Mouse (Mus musculus): ENCODE results near the gene Kat2b.
"Not testable (repeated sequence)": the region's sequence is repeated elsewhere in the genome, so short reads cannot be mapped to it uniquely, and the experiment has no call there.

The Kat2b gene

GRCm38 (mm10) chr17:53661056-53661840, 94.6 kb downstream of the Kat2b start:
- peak; percentile 57 for DNase-seq (ENCODE audit: low spot score)

GRCm38 (mm10) chr17:53664267-53664666, 97.6 kb downstream of the Kat2b start:
- no peak for DNase-seq (ENCODE audit: low spot score)

- DNase-seq (ENCODE audit: low spot score), result no peak
Measured at GRCm38 (mm10) chr17:53664703-53665382, 98.2 kb downstream of the Kat2b start.

GRCm38 (mm10) chr17:53670453-53670852, 103.8 kb downstream of the Kat2b start:
- no peak for DNase-seq (ENCODE audit: low spot score)

- peak; percentile 75 for DNase-seq (ENCODE audit: low spot score)
Measured at GRCm38 (mm10) chr17:53678716-53679115, 112.1 kb downstream of the Kat2b start.

GRCm38 (mm10) chr17:53688321-53688720, 121.7 kb downstream of the Kat2b start:
- DNase-seq (ENCODE audit: low spot score), result no peak

- peak; percentile 97 for DNase-seq (ENCODE audit: low spot score)
Measured at GRCm38 (mm10) chr17:53688877-53689802, 122.5 kb downstream of the Kat2b start, which contains the start of gene Sgo1. Sgo1 (minus strand) TSS chr17:53689333.

GRCm38 (mm10) chr17:53689946-53690345, 123.3 kb downstream of the Kat2b start:
- DNase-seq (ENCODE audit: low spot score), result no peak

- peak; percentile 64 for DNase-seq (ENCODE audit: low spot score)
Measured at GRCm38 (mm10) chr17:53694039-53694438, 127.4 kb downstream of the Kat2b start.

- DNase-seq (ENCODE audit: low spot score), result not testable (repeated sequence)
Measured at GRCm38 (mm10) chr17:53697521-53697920, 130.9 kb downstream of the Kat2b start.

GRCm38 (mm10) chr17:53714453-53714852, 147.8 kb downstream of the Kat2b start:
- no peak for DNase-seq (ENCODE audit: low spot score)

GRCm38 (mm10) chr17:53715161-53715560, 148.5 kb downstream of the Kat2b start:
- not testable (repeated sequence) for DNase-seq (ENCODE audit: low spot score)

- DNase-seq (ENCODE audit: low spot score), result no peak
Measured at GRCm38 (mm10) chr17:53718474-53718873, 151.8 kb downstream of the Kat2b start.

GRCm38 (mm10) chr17:53718916-53719315, 152.3 kb downstream of the Kat2b start:
- DNase-seq (ENCODE audit: low spot score), result not testable (repeated sequence)

Data from retina, embryonic 14.5 days (tissue).